Mouse (Mus musculus): ENCODE data around the gene Tatdn3.

DNA sequence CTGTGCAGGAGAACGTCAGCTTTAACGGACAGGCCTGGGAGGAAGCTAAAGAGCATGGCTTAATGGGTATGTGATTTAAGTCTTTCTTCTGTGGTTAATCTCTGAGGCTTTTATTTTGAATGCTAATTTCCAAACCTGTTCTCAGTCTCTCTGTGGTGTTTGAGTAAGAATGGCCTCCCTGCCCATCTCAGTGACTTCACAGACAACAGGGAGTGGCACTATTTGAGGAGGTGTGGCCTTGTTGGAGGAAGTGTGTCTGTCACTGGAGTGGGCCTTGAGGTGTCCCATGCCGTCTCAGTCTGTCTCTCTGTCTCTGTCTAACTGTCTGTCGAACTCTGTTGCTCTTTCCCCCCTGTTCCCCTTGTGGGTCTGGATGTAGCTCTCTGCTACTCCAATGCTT is 2.5 kb upstream of the Tatdn3 start:
- TF ChIP-seq CTCF (conservative IDR thresholded peaks at IDR 0.05 in 1 of 2, IDR thresholded peaks at IDR 0.05 in 1 of 2; ENCODE audit: low read depth in 2 of 2, low read length in 2 of 2) (no peak), ZMIZ1 (IDR thresholded peaks at IDR 0.05; ENCODE audit: low read depth, low read length) (no peak), MAZ (IDR thresholded peaks at IDR 0.05; ENCODE audit: low read depth, low read length) (no peak), EP300 (IDR thresholded peaks at IDR 0.05; ENCODE audit: low read length) (no peak), ZNF384 (IDR thresholded peaks at IDR 0.05; ENCODE audit: low read depth, low read length) (no peak), POLR2A (IDR thresholded peaks at IDR 0.05; ENCODE audit: low read depth, low read length) (no peak), JUND (conservative IDR thresholded peaks at IDR 0.05; ENCODE audit: low read depth, low read length) (no peak), POLR2AphosphoS2 (IDR thresholded peaks at IDR 0.05; ENCODE audit: low read depth, low read length) (no peak), MAX (IDR thresholded peaks at IDR 0.05; ENCODE audit: low read length) (no peak), KAT2A (IDR thresholded peaks at IDR 0.05; ENCODE audit: insufficient replicate concordance, low read length) (no peak), PAX5 (IDR thresholded peaks at IDR 0.05; ENCODE audit: low read length) (no peak)
